Mouse (Mus musculus) lung, adult 18-20 months (tissue): ENCODE data around the gene Wiz.
A peak's percentile ranks its signal among the peaks of the same experiment; 100 is the strongest.

Source experiments
- DNase-seq, 2 experiments: peaks; one replicate each; pipeline ENCODE4 v3.0.0; 2022; ENCODE audit warnings: mixed read lengths in 2 of 2

Gene Wiz

DNA sequence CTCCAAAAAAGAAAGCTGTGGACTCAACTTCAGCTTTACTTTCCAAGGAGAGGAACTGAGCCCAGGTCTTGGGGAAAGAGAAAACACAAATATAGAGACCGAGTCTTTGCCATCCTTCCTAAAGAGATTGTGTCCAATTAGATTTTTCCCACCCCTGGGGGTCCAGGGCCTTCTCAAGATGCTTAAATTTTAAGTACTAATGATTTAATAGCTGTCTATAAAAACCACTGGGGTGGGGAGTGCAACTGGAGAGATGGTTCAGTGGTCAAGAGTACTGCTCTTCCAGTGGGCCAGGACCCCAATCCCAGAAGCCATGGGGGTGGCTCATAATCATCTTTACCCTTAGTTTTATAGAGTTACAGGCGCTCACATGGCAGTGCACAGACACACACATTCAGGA is 40.8 kb downstream of the Wiz start:
- no peak for DNase-seq

- no peak for DNase-seq
These were observed 48.1 kb downstream of the Wiz start for GRCm38 (mm10) chr17:32341102-32341501.

GRCm38 (mm10) chr17:32340110-32340509 is 49.1 kb downstream of the Wiz start:
- DNase-seq = no peak

GRCm38 (mm10) chr17:32335869-32336268 is 53.4 kb downstream of the Wiz start:
- DNase-seq = no peak

DNA sequence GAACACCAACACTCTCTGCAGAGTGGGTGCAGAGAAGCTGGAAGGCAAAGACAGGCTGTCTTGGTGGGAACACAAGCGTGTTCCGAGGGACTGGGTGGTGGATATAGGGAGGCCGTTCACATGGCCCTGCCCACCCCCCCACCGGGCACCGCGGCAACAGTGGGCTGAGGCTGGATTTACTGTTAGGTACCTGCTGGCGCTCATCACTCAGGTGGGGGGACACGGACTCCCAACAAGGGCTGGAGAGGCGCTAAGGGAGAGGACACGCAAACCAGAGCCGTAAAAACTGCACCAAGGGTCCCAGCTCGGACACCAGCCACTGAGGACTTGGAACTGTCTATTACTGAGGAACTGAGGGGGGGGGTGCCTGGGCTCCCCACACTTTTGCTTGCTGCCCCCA is 54.3 kb downstream of the Wiz start:
- no peak for DNase-seq

DNA sequence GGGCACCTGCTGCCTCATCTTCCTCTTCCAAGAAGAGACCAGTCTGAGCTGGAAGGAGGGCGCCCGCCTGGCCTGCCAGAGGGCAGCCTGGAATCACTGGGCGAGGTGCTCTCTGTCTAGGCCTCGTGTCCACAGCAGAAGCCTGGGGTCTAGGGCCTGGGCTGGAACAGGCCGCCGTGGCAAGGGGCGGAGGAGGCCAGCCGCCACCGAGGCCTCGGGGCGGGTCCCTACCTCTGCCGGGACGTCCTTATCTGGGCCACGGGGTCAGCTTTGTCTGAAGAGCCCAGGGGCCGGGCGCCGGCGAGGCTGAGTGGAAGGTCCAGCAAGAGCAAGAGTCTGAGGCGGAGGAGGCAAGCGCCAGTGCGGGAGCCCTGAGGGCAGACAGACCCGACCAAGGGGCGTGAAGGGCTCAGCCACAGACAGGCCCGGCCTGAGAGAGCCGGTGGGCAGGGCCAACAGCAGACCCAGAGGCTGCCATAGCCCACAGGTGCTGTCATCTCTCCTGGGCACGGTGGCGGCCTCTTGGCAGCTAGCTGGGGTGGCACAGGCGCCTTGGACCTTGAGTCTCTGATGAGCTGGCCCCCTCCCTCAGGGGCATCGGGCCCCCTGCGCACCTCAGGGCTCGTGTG is 55.5 kb downstream of the Wiz start:
- DNase-seq = no peak

DNA sequence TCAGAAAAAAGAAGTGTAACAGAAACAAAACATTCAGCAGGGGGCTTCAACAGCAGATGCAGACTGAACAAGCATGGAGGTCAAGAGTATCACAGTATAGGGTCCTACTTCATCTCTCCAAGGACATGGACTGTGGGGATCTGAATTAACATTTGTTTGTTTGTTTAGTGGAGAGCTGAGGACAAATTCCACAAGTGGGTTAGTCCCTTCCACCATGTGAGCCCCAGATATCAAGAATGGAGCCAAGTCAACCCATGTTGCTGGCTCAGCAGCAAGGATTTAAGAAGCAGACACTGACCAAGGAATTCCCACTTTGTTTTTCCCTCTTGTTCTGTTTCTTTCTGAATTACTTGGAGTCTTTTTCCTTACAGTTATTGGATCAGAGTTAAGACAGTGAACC is 61.7 kb downstream of the Wiz start:
- no peak for DNase-seq

DNA sequence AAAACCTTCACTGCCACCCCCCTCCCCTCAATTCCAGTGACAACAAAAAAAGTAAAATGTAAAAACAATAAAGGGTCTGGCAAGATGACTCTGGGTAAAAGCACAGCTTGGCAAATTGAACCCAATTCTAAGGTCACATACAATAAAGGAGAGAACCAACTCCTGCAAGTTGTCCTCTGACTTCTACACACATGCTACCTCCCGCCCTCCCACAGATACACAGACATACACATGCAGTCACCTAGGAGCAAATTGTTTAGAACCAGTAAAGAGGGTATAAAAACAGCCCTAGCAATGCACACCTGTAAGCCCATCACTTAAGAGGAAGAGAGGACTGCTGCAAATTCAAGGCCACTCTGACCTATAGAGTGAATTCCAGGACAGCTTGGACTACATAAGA is 66.4 kb downstream of the Wiz start:
- no peak for DNase-seq

- no peak for DNase-seq
These were observed 67.4 kb downstream of the Wiz start for GRCm38 (mm10) chr17:32321836-32322235.

- no peak for DNase-seq
These were observed 67.9 kb downstream of the Wiz start for GRCm38 (mm10) chr17:32321390-32321734.

DNA sequence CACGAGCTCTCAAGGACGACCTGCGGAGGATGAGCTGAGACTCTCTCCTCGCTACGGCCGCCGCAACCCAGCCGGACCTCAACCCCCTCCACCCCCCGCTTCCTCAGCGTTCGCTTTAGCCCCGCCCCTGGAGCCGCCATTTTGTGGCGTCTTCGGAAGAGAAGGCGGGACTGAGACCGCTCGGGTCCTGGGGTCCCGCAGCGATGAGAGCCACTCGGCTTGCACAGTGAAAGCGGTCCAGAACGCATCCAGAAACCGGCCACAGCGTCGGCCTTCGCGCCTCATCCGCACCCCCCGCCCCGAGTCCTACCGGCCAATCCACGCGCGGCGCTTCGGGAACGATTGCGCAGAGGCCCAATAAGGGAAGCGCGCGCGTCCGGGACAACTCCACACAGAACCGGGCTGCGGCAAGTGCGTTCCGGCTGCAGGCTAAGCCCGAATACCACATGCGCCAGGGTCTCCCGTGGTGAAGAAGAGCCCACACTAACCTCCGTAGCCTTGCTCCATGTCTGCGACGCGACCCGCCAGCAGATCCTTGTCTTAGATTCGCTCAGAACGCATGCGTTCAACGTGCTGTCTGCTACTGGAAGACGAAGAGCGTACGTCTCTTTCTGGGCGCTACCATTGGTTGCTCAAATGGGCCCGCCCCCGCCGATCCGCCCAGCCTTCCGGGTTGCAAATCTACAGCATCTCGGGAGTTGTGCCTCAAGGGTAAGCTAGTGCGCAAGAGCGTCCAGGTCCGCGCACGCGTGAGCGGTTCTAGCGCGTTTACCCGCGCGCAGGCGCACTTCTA is 68.4 kb downstream of the Wiz start, which contains the start of gene Akap8:
TSS of gene Akap8 (minus strand) at position 642 of the 793 bp plus-strand sequence.
- peak; percentile 99 for DNase-seq

- DNase-seq = no peak
These were observed 69.3 kb downstream of the Wiz start for GRCm38 (mm10) chr17:32319950-32320349.

- no peak for DNase-seq
These were observed 71.5 kb downstream of the Wiz start for GRCm38 (mm10) chr17:32317708-32318107.

DNA sequence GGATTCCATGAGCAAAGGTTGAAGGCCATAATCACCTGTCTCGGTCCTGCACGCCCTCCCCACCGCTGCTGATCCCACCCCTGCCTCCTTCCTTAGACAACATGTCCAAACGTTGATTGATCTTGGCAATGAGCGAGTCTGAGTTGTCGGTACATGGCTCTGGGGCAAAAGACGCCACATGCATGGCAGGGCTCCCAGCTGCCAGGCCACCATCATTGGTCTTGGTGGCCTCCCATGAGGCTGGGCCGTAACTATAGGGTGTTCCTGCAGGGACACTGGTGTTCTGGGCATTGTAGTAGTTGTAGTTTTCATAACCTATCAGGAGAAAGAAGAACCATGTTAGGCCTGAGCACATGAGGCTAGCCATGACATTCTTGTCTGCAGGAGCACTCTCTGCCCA is 72.2 kb downstream of the Wiz start:
- DNase-seq = no peak

- DNase-seq = no peak
These were observed 73.7 kb downstream of the Wiz start for GRCm38 (mm10) chr17:32315560-32315959.

DNA sequence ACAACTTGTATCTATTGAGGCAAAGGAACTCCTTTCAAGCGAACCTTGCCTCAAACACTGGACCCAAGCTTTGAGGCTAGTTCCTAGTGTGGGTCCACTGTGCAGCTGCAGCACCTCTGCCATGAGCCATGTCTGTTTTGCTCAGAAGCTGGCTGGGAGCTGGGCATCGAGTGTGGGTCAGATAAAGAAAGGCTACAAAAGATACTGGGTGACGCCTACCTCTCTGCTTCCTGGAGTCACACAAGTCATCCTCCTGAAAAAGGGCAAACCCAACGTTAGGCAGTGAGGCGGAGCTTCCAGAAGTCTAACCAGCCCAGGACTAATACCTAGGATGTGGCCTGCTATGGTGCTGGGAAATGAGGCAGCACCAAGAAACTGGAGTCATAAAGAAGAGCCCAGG is 75.3 kb downstream of the Wiz start:
- no peak for DNase-seq

GRCm38 (mm10) chr17:32312801-32313200 is 76.4 kb downstream of the Wiz start:
- no peak for DNase-seq

- no peak for DNase-seq
These were observed 81.3 kb downstream of the Wiz start for GRCm38 (mm10) chr17:32307963-32308362.
